In genomic region chr16:4718753-4719518, GRCm38 (mm10) we compare ENCODE assay signal across 8 mouse cellular contexts. TPM values are rescaled to one million over a fixed set of nuclear protein-coding genes. Genes with fewer than 3 reads are reported as not detected.
DNase-seq lines count a peak whose midpoint lies in the region; ATAC-seq and TF ChIP-seq lines count a peak whose summit lies in the region.

Gene Nmral1, minus strand, starts transcription at chr16:4719356.

- no peak for TF ChIP-seq POLR2A in ES-Bruce4 (IDR thresholded peaks at IDR 0.05; ENCODE audit: insufficient read depth, low read length)

- intact Hi-C loops in heart, postnatal 10 days (cut with DNase I): loop anchor here (5.0 kb wide), 2 partner anchors 33 to 143 kb away; no protein-coding TSS in a partner anchor

- TF ChIP-seq EP300 in ES-Bruce4 (IDR thresholded peaks at IDR 0.05; ENCODE audit: insufficient read depth, low read depth, low read length): no peak

- no peak within 1 kb of the TSS for H3K27ac ChIP-seq in ES-Bruce4 (ENCODE audit: insufficient read depth, low read length)
- H3K27ac ChIP-seq in forebrain, embryonic 12.5 days: peak within 1 kb of the TSS; percentile 84
- H3K27ac ChIP-seq in neural tube, embryonic 15.5 days (replicated peaks): peak within 1 kb of the TSS; percentile 89

- peak; percentile 65 for DNase-seq in c-Kit-positive CD71-negative TER-119-negative erythroid progenitor cells, embryonic 14.5 days (ENCODE audit: low read depth)
- DNase-seq in heart, postnatal 10 days: peak; percentile 61 to 74
- peak; percentile 68 for DNase-seq in layer of hippocampus, adult 11-12 months (ENCODE audit: low spot score)
- DNase-seq in lung, adult 18-20 months: peak; percentile 58 to 63
- DNase-seq in testis, postnatal 10 days (ENCODE audit: low spot score): peak; percentile 68

- H3K4me3 ChIP-seq in ES-Bruce4 (ENCODE audit: low read depth, low read length): peak within 1 kb of the TSS; percentile 77
- peak within 1 kb of the TSS; percentile 68 for H3K4me3 ChIP-seq in forebrain, embryonic 12.5 days (replicated peaks)
- peak within 1 kb of the TSS; percentile 68 for H3K4me3 ChIP-seq in neural tube, embryonic 15.5 days (replicated peaks)

- no peaks in the 10 kb centered on the region for H3K9me3 ChIP-seq in ES-Bruce4 (replicated peaks; ENCODE audit: control insufficient read depth, insufficient read depth, low read length, poor library complexity, severe bottlenecking)
- no peaks in the 10 kb centered on the region for H3K9me3 ChIP-seq in forebrain, embryonic 12.5 days
- H3K9me3 ChIP-seq in neural tube, embryonic 15.5 days (replicated peaks): no peaks in the 10 kb centered on the region

- H3K9ac ChIP-seq in ES-Bruce4 (ENCODE audit: low read depth, poor library complexity, severe bottlenecking): peak within 1 kb of the TSS; percentile 56
- H3K9ac ChIP-seq in forebrain, embryonic 12.5 days: peak within 1 kb of the TSS; percentile 76
- H3K9ac ChIP-seq in neural tube, embryonic 15.5 days (replicated peaks): peak within 1 kb of the TSS; percentile 67

- peak within 1 kb of the TSS; percentile 64 for H3K4me2 ChIP-seq in forebrain, embryonic 12.5 days
- H3K4me2 ChIP-seq in neural tube, embryonic 15.5 days: peak within 1 kb of the TSS; percentile 89

- ATAC-seq in forebrain, embryonic 12.5 days (ENCODE audit: low FRiP score): peak; percentile 93
- ATAC-seq in neural tube, embryonic 15.5 days (ENCODE audit: low FRiP score): peak; percentile 92

- no peak for TF ChIP-seq CTCF in ES-Bruce4 (IDR thresholded peaks at IDR 0.05; ENCODE audit: low read depth, low read length)

- no peaks in the 10 kb centered on the region for H3K4me1 ChIP-seq in ES-Bruce4 (ENCODE audit: control insufficient read depth, insufficient read depth, low read length)
- peaks cover 10% of the 10 kb centered on the region for H3K4me1 ChIP-seq in forebrain, embryonic 12.5 days
- H3K4me1 ChIP-seq in neural tube, embryonic 15.5 days: peaks cover 14% of the 10 kb centered on the region

- 13% methylated on average over 33 of the region's 33 CpGs for WGBS in forebrain, embryonic 12.5 days
- WGBS in neural tube, embryonic 15.5 days: 11% methylated on average over 33 of the region's 33 CpGs

- no peaks in the 10 kb centered on the region for H3K27me3 ChIP-seq in ES-Bruce4 (ENCODE audit: control insufficient read depth, insufficient read depth, low read length, poor library complexity, severe bottlenecking)
- no peaks in the 10 kb centered on the region for H3K27me3 ChIP-seq in forebrain, embryonic 12.5 days
- no peaks in the 10 kb centered on the region for H3K27me3 ChIP-seq in neural tube, embryonic 15.5 days (replicated peaks)

- no peaks in the 10 kb centered on the region for H3K36me3 ChIP-seq in ES-Bruce4 (ENCODE audit: control insufficient read depth, insufficient read depth, low read length, poor library complexity, severe bottlenecking)
- peaks cover 25% of the 10 kb centered on the region for H3K36me3 ChIP-seq in forebrain, embryonic 12.5 days (replicated peaks)
- peaks cover 21% of the 10 kb centered on the region for H3K36me3 ChIP-seq in neural tube, embryonic 15.5 days

RNA-seq across cellular contexts. Expression of gene Nmral1, which starts in this region (rescaled TPM):
- 15.6 and 15.7 TPM in 2 replicates for polyA plus RNA-seq in ES-Bruce4 (2011; ENCODE audit: insufficient read depth, insufficient read length, low read depth, missing spikeins)
- polyA plus RNA-seq in forebrain, embryonic 12.5 days (2016; fragmentation: Nextera tagmentation; extraction: Ambion mirVana): 167 and 170 TPM in 2 replicates
- total RNA-seq in heart, postnatal 10 days (2021): 1 to 10 TPM; 7.0 to 7.8 TPM
- 50.8 and 51.4 TPM in 2 replicates for polyA plus RNA-seq in neural tube, embryonic 15.5 days (2015; fragmentation: Nextera tagmentation; extraction: Ambion mirVana)
